Mouse (Mus musculus): ENCODE results near the gene Ddx55. TPM values are rescaled to one million over a fixed set of nuclear protein-coding genes. Genes with fewer than 3 reads are reported as not detected.

The Ddx55 gene
- polyA plus RNA-seq (2012; rRNA removed) = 7.4 and 8.9 TPM in 2 replicates

DNA sequence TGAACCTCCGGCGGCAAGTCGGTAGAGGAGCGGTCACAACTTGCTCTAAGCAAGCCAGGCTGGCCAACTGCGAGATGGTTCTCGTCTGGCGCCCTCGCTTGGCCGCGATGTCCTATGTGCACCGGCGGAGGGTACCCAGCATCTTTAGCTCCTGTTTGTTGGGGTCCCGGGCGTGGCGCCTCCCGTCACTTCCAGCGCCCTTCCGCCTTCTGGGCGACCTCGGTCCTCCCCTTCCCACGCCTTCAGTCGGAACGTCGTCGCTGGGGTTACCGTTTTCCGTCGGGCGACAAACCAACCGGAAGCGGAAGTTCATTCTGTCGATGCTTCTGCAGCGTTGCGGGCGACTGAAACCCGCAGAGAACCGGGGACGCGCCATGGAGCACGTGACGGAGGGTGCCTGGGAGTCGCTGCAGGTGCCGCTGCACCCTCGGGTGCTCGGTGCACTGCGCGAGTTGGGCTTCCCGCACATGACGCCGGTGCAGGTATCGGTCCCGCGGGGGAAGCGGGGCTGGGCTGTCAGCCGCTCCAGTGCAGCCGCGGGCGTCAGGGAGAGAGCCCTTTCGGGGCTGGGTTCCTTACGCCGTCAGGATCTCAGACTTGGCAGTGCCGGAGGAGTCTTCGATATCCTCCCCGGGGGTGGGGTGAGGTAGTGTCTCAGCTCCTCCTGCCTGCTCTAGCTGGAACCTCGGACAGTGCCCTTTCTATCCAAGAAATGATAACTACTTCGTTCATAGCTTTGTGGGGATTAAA is at the start of gene Ddx55:
TSS of gene Ddx55 (plus strand) at position 307 of the 750 bp plus-strand sequence.
- peak; percentile 94 for DNase-seq
- under 1% methylated on average over 66 of the region's 66 CpGs for WGBS
- H3K36me3 ChIP-seq (ENCODE audit: control insufficient read depth, insufficient read depth, low read length) = peaks cover 3% of the 10 kb centered on the region
- peak within 1 kb of the TSS; percentile 66 for H3K27ac ChIP-seq (ENCODE audit: insufficient read depth, low read depth, low read length)
- TF ChIP-seq CTCF (conservative IDR thresholded peaks at IDR 0.05; ENCODE audit: insufficient read depth, insufficient read length, low read depth, low read length) = peak; percentile 30; the same call in 1 of the 2 replicates
- TF ChIP-seq POLR2A (IDR thresholded peaks at IDR 0.05; ENCODE audit: low read depth, low read length) = peak; percentile 65
- H3K27me3 ChIP-seq (replicated peaks; ENCODE audit: control insufficient read depth, insufficient read depth, low read length) = no peaks in the 10 kb centered on the region
- H3K4me1 ChIP-seq (ENCODE audit: control insufficient read depth, insufficient read depth, low read length) = peaks cover 3% of the 10 kb centered on the region; the same call in 1 of the 2 replicates
- peak within 1 kb of the TSS; percentile 68 for H3K4me3 ChIP-seq (ENCODE audit: insufficient read depth, low read depth, low read length)

DNA sequence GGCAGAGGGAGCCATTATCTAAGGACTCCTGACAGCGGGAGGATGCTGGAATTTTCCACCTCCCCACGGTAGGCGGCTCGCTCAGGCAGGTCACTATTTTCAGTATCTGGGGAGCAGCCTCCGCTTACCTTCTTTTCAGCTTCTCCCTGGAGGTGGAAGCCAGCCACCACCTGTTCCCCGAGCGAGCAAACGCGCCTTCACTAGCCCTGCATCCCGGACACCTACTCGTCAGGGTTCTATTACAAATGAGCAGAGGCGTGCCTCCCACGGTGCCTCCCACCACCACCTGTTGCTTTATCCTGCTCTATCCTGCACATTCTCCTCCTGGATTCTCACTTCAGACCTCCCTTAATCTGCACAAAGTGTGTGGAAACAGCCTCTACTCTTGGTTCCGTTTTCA is 48.9 kb upstream of the Ddx55 start:
- H3K4me3 ChIP-seq (ENCODE audit: insufficient read depth, low read depth, low read length) = no peak overlapping the region
- no peaks in the 10 kb centered on the region for H3K27me3 ChIP-seq (replicated peaks; ENCODE audit: control insufficient read depth, insufficient read depth, low read length)
- H3K36me3 ChIP-seq (ENCODE audit: control insufficient read depth, insufficient read depth, low read length) = no peaks in the 10 kb centered on the region
- H3K4me1 ChIP-seq (ENCODE audit: control insufficient read depth, insufficient read depth, low read length) = peaks cover 15% of the 10 kb centered on the region; the same call in 1 of the 2 replicates
- H3K27ac ChIP-seq (ENCODE audit: insufficient read depth, low read depth, low read length) = no peak overlapping the region
- DNase-seq = no peak
- TF ChIP-seq CTCF (conservative IDR thresholded peaks at IDR 0.05; ENCODE audit: insufficient read depth, insufficient read length, low read depth, low read length) (no peak), POLR2A (IDR thresholded peaks at IDR 0.05; ENCODE audit: low read depth, low read length) (no peak)
- 64% methylated on average over 14 of the region's 14 CpGs for WGBS

DNA sequence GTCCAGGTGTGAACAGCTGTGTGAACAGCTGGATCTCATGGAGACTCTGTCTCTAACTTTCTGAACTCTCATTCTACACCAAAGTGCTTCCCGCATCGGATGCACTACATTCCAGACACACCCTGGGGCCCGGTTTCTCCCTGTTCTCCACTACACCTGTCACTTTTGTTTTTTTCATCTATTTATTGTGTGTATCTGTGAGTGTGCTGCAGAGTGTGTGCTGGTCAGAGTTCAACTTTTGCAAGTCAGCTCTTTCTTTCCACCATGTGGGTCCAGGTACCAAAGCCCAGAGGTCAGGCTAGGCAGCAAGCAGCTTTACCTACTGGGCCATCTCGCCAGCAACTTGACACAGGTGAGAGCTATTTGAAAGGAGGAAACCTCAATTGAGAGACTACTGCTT is 47.4 kb upstream of the Ddx55 start:
- H3K4me1 ChIP-seq (ENCODE audit: control insufficient read depth, insufficient read depth, low read length) = peaks cover 15% of the 10 kb centered on the region; the same call in 1 of the 2 replicates
- H3K27ac ChIP-seq (ENCODE audit: insufficient read depth, low read depth, low read length) = no peak overlapping the region
- H3K27me3 ChIP-seq (replicated peaks; ENCODE audit: control insufficient read depth, insufficient read depth, low read length) = no peaks in the 10 kb centered on the region
- TF ChIP-seq POLR2A (IDR thresholded peaks at IDR 0.05; ENCODE audit: low read depth, low read length) (no peak), CTCF (conservative IDR thresholded peaks at IDR 0.05; ENCODE audit: insufficient read depth, insufficient read length, low read depth, low read length) (no peak)
- 77% methylated on average over 4 of the region's 4 CpGs for WGBS
- no peaks in the 10 kb centered on the region for H3K36me3 ChIP-seq (ENCODE audit: control insufficient read depth, insufficient read depth, low read length)
- H3K4me3 ChIP-seq (ENCODE audit: insufficient read depth, low read depth, low read length) = no peak overlapping the region
- DNase-seq = no peak

DNA sequence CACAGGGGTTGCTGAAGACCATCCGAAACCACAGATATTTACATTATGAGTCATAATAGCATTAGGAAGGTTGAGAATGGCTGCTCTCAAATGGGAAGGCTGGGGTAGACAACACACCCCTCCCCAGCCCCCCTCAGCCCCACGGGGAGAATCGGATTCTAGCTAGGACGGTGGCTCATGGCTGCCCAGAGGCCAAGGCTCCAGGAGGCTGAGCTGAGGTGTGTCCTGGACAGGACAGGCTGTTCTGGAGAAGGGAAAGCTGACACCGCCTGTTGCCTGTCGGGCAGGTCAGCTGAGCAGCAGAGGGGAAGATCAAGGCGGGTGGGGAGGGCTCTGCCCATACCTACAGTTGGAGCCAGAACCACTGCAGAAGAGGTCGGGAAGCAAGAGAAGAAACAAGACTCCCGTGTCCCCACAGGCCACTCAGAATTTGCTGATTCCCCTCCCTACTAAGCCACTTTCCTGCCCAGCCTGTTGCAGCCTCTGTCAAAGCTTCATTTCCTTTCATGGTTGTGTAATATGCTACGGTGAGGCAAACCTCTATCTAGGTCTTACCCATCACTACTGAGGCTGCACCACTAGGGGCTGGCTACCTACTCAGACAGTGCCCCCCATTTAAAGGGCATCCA is 45.8 kb upstream of the Ddx55 start:
- peak overlapping the region; percentile 42 for H3K27ac ChIP-seq (ENCODE audit: insufficient read depth, low read depth, low read length)
- TF ChIP-seq POLR2A (IDR thresholded peaks at IDR 0.05; ENCODE audit: low read depth, low read length) (no peak), CTCF (conservative IDR thresholded peaks at IDR 0.05; ENCODE audit: insufficient read depth, insufficient read length, low read depth, low read length) (no peak)

DNA sequence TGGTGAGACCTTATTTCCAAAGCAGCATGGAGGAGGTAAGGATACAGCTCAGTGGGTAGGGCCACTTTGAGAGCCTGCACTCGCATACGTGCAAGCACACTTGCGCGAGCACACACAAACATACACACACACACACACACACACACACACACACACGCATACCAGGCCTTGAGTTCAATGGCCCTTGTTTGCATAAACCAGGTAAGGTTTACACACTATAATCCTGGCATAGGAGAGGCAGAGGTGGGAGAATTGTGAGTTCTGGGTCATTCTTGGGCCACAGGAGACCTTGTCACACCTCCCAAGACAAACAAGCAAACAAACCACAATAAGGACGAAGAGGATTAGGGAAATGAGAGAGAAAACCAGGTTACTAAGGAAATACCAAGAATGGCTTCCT is 43.5 kb upstream of the Ddx55 start:
- Histone ChIP-seq H3K36me3 (ENCODE audit: control insufficient read depth, insufficient read depth, low read length) (no peaks in the 10 kb centered on the region; the same call in 1 of the 2 replicates), H3K4me3 (ENCODE audit: insufficient read depth, low read depth, low read length) (no peak overlapping the region), H3K27me3 (replicated peaks; ENCODE audit: control insufficient read depth, insufficient read depth, low read length) (no peaks in the 10 kb centered on the region), H3K4me1 (ENCODE audit: control insufficient read depth, insufficient read depth, low read length) (peaks cover 15% of the 10 kb centered on the region; the same call in 1 of the 2 replicates), H3K27ac (ENCODE audit: insufficient read depth, low read depth, low read length) (peak overlapping the region; percentile 80)
- WGBS = 72% methylated on average over 6 of the region's 6 CpGs
- no peak for TF ChIP-seq POLR2A (IDR thresholded peaks at IDR 0.05; ENCODE audit: low read depth, low read length)
- no peak for TF ChIP-seq CTCF (conservative IDR thresholded peaks at IDR 0.05; ENCODE audit: insufficient read depth, insufficient read length, low read depth, low read length)
- DNase-seq = no peak

More for the DNA sequence above, 45.8 kb upstream of the Ddx55 start:
- H3K36me3 ChIP-seq (ENCODE audit: control insufficient read depth, insufficient read depth, low read length) = no peaks in the 10 kb centered on the region
- H3K4me3 ChIP-seq (ENCODE audit: insufficient read depth, low read depth, low read length) = no peak overlapping the region
- H3K4me1 ChIP-seq (ENCODE audit: control insufficient read depth, insufficient read depth, low read length) = peaks cover 15% of the 10 kb centered on the region; the same call in 1 of the 2 replicates
- DNase-seq = no peak
- no peaks in the 10 kb centered on the region for H3K27me3 ChIP-seq (replicated peaks; ENCODE audit: control insufficient read depth, insufficient read depth, low read length)
- 36% methylated on average over 10 of the region's 10 CpGs for WGBS

GRCm38 (mm10) chr5:124509742-124510237 is 42.9 kb upstream of the Ddx55 start:
- DNase-seq = peak; percentile 92
- 30% methylated on average over 12 of the region's 12 CpGs for WGBS
- TF ChIP-seq CTCF (conservative IDR thresholded peaks at IDR 0.05; ENCODE audit: insufficient read depth, insufficient read length, low read depth, low read length) (no peak), POLR2A (IDR thresholded peaks at IDR 0.05; ENCODE audit: low read depth, low read length) (no peak)
- Histone ChIP-seq H3K27ac (ENCODE audit: insufficient read depth, low read depth, low read length) (peak overlapping the region; percentile 80), H3K4me1 (ENCODE audit: control insufficient read depth, insufficient read depth, low read length) (peaks cover 15% of the 10 kb centered on the region; the same call in 1 of the 2 replicates), H3K36me3 (ENCODE audit: control insufficient read depth, insufficient read depth, low read length) (no peaks in the 10 kb centered on the region; the same call in 1 of the 2 replicates), H3K4me3 (ENCODE audit: insufficient read depth, low read depth, low read length) (no peak overlapping the region), H3K27me3 (replicated peaks; ENCODE audit: control insufficient read depth, insufficient read depth, low read length) (no peaks in the 10 kb centered on the region)
